Mouse (Mus musculus): ENCODE data around the gene Bola3. TPM values are rescaled to one million over a fixed set of nuclear protein-coding genes. Genes with fewer than 3 reads are reported as not detected.
A peak's percentile ranks its signal among the peaks of the same experiment; 100 is the strongest.

Gene Bola3
- polyA plus RNA-seq, 1 experiment from 2014 or later = 155 TPM

DNA sequence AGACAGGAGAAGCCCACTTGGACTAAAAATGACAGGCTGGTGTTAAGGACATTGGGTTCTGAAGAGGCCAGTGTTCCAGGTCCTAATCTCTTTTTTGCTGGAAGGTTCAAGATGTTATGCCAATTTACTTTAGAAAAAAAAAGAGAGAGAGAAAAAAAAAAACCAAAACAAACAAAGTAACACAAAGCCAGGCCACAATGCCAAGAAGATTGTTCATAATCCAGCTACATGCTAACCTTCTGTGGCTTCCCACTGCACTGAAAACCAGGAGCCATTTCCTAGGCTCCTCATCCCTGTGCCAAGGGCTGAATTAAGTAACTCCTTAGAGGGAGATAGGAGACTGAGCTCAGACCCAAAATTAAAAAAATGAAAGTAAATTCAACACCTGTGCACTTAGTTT lies 33.7 kb upstream of the Bola3 start:
- Histone ChIP-seq H3K4me2 (ENCODE audit: low read length) (no peak overlapping the region), H3K27me3 (replicated peaks; ENCODE audit: control insufficient read depth, insufficient read depth, low read length) (no peaks in the 10 kb centered on the region), H3K9ac (ENCODE audit: low read length) (no peak overlapping the region), H3K4me3 (ENCODE audit: low read depth, low read length) (no peak overlapping the region), H3K36me3 (ENCODE audit: control insufficient read depth, insufficient read depth, low read length) (peaks cover 22% of the 10 kb centered on the region), H3K9me3 (ENCODE audit: control insufficient read depth, low read length) (no peaks in the 10 kb centered on the region), H3K4me1 (replicated peaks; ENCODE audit: control insufficient read depth, insufficient read depth, low read length) (peaks cover 15% of the 10 kb centered on the region; the same call in 1 of the 2 replicates), H3K27ac (ENCODE audit: low read depth) (no peak overlapping the region)
- DNase-seq (ENCODE audit: low spot score) (no peak), ATAC-seq (replicated peaks; ENCODE audit: low FRiP score, low TSS enrichment, low read depth) (no peak)

DNA sequence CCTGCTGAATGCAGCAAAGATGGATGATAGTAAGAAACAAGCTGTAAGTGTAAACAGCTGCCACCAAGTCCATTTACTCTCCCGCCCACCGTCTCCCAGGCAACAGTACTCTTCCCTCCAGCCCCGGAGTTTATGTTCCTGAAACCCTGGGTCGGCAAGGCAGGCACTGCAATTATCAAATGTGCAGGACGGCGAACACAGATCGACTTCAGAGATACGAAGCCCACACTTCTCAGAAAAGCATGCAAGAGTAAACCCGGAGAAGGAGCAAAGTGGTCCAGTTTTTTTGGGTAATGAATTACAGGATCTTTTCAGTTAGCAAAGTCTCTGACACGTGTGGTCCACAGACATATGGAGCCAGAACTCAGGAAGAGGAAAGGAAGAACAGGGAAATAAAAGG lies 32.9 kb upstream of the Bola3 start:
- Histone ChIP-seq H3K9ac (ENCODE audit: low read length) (peak overlapping the region; percentile 10), H3K36me3 (ENCODE audit: control insufficient read depth, insufficient read depth, low read length) (peaks cover 15% of the 10 kb centered on the region), H3K27me3 (replicated peaks; ENCODE audit: control insufficient read depth, insufficient read depth, low read length) (no peaks in the 10 kb centered on the region), H3K4me3 (ENCODE audit: low read depth, low read length) (peak overlapping the region; percentile 78), H3K4me1 (replicated peaks; ENCODE audit: control insufficient read depth, insufficient read depth, low read length) (peaks cover 15% of the 10 kb centered on the region; the same call in 1 of the 2 replicates), H3K27ac (ENCODE audit: low read depth) (no peak overlapping the region), H3K9me3 (ENCODE audit: control insufficient read depth, low read length) (no peaks in the 10 kb centered on the region), H3K4me2 (ENCODE audit: low read length) (peak overlapping the region; percentile 68)
- DNase-seq (ENCODE audit: low spot score) (no peak), ATAC-seq (replicated peaks; ENCODE audit: low FRiP score, low TSS enrichment, low read depth) (no peak)
- whole genome bisulfite sequencing = 3% methylated on average over 10 of the region's 10 CpGs

DNA sequence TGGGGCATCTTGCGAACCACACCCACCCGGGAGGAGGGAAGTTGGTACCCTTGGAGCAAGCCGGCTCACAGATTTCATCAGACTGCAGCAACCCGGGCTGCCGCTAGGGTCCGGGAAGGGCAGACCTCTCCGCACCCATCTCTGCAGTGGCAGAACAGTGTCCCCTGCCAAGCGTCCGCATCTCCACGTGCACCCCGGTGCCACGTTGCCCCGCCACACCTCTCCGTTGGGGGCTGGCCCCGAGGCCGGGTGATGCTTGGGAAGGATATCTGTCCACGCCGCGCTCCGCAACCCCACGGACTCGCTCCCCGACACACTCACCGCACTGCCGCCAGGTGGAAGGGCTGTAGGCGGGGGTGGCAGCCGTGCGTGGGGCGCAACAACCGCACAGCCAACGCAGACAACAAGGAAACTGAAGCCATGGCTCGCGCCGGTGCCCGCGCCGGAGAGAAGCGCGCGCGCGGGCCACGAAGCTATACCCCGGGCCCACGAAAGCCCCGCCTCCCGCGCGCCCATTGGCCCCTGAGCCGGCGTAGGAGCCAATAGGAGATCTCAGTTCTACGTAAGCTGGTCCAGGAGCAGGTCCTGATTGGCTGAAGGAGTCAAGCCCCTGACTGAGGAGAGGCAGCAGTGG lies 31.7 kb upstream of the Bola3 start:
- H3K9ac ChIP-seq (ENCODE audit: low read length) = peak overlapping the region; percentile 67
- peaks cover 6% of the 10 kb centered on the region; the same call in 1 of the 2 replicates for H3K36me3 ChIP-seq (ENCODE audit: control insufficient read depth, insufficient read depth, low read length)
- H3K4me2 ChIP-seq (ENCODE audit: low read length) = peak overlapping the region; percentile 68
- no peak overlapping the region for H3K27ac ChIP-seq (ENCODE audit: low read depth)
- DNase-seq (ENCODE audit: low spot score) (peak; percentile 90), ATAC-seq (replicated peaks; ENCODE audit: low FRiP score, low TSS enrichment, low read depth) (peak; percentile 99)
- H3K9me3 ChIP-seq (ENCODE audit: control insufficient read depth, low read length) = no peaks in the 10 kb centered on the region
- peaks cover 15% of the 10 kb centered on the region; the same call in 1 of the 2 replicates for H3K4me1 ChIP-seq (replicated peaks; ENCODE audit: control insufficient read depth, insufficient read depth, low read length)
- peak overlapping the region; percentile 78 for H3K4me3 ChIP-seq (ENCODE audit: low read depth, low read length)
- WGBS = under 1% methylated on average over 52 of the region's 52 CpGs
- H3K27me3 ChIP-seq (replicated peaks; ENCODE audit: control insufficient read depth, insufficient read depth, low read length) = no peaks in the 10 kb centered on the region

DNA sequence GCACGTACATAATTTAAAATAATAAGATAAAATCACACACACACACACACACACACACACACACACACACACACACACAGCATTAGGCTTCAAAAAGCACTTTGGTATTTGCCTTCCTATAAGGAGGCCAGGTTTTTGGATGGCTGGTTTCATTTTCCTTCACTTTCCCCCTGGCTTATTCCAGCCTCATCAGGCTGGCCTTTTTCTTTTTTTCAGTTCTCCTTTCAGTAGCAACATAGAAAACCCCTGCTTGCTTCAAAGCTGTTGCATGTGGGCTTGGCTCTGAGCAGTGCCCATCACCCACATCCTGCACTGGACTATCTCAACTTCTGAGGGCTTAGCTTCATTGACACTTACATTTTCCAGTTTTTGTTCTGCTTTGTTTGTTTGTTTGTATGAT lies 27.0 kb upstream of the Bola3 start:
- WGBS = 63% methylated on average over 1 of the region's 1 CpGs
- no peak for ATAC-seq (replicated peaks; ENCODE audit: low FRiP score, low TSS enrichment, low read depth)
- peaks cover 8% of the 10 kb centered on the region for H3K4me1 ChIP-seq (replicated peaks; ENCODE audit: control insufficient read depth, insufficient read depth, low read length)
- no peak overlapping the region for H3K4me3 ChIP-seq (ENCODE audit: low read depth, low read length)
- no peaks in the 10 kb centered on the region for H3K9me3 ChIP-seq (ENCODE audit: control insufficient read depth, low read length)
- no peaks in the 10 kb centered on the region for H3K27me3 ChIP-seq (replicated peaks; ENCODE audit: control insufficient read depth, insufficient read depth, low read length)
- no peaks in the 10 kb centered on the region for H3K36me3 ChIP-seq (ENCODE audit: control insufficient read depth, insufficient read depth, low read length)
- DNase-seq (ENCODE audit: low spot score) = no peak
- H3K9ac ChIP-seq (ENCODE audit: low read length) = no peak overlapping the region
- H3K27ac ChIP-seq (ENCODE audit: low read depth) = no peak overlapping the region
- no peak overlapping the region for H3K4me2 ChIP-seq (ENCODE audit: low read length)

DNA sequence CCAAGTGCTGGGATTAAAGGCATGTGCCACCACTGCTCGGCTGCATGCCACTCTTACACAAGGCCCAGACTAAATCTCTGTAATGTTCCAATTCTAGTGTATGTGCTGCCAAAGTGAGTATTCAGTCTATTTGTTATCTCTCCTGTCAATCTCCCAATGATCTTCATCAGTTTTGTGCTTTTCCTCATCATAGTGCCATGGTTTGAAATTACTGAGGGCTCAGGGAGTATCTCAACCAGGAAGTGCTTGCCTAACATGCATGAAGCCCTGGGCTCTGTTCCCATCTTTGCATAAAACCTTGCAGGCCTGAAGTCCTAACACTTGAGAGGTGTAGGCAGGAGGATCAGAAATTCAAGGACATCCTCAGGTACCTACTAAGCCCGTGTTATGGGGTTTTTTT lies 26.2 kb upstream of the Bola3 start:
- Histone ChIP-seq H3K4me3 (ENCODE audit: low read depth, low read length) (no peak overlapping the region), H3K27me3 (replicated peaks; ENCODE audit: control insufficient read depth, insufficient read depth, low read length) (no peaks in the 10 kb centered on the region), H3K36me3 (ENCODE audit: control insufficient read depth, insufficient read depth, low read length) (no peaks in the 10 kb centered on the region), H3K4me2 (ENCODE audit: low read length) (no peak overlapping the region), H3K9ac (ENCODE audit: low read length) (no peak overlapping the region), H3K9me3 (ENCODE audit: control insufficient read depth, low read length) (no peaks in the 10 kb centered on the region), H3K4me1 (replicated peaks; ENCODE audit: control insufficient read depth, insufficient read depth, low read length) (peaks cover 12% of the 10 kb centered on the region), H3K27ac (ENCODE audit: low read depth) (no peak overlapping the region)
- DNase-seq (ENCODE audit: low spot score) (no peak), ATAC-seq (replicated peaks; ENCODE audit: low FRiP score, low TSS enrichment, low read depth) (no peak)
- WGBS = 65% methylated on average over 2 of the region's 2 CpGs

DNA sequence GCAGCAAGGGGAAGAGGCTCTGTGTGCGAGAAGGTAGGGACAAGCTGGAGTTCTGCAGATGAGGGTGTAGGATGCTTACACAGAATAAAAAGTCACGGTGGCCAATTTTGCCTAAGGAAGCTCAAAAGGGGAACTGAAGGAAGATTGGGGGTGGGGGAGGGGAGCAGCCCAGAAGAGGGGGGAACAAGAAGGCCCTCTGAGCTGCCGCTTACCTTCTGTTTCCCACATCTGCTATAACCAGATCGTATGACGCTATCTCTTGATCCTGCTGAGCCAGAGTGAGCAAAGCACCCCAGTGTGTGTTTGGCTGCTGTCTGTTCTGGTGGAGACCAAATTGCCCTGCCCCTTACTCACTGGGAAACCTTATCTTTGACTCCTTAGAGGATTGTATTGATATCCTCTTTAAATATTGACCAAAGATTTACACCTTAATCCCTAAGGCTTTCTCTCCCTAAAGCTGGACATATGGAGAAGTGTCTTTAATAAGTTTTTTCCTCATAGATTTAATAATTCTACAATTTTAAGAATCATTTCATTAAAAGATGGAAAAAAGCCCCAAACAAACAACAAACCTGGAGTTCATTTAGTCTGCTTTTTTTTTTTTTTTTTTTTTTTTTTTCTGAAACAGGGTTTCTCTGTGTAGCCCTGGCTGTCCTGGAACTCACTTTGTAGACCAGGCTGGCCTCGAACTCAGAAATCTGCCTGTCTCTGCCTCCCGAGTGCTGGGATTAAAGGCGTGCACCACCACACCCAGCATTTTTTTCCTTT lies 25.1 kb upstream of the Bola3 start:
- Histone ChIP-seq H3K4me2 (ENCODE audit: low read length) (no peak overlapping the region), H3K4me1 (replicated peaks; ENCODE audit: control insufficient read depth, insufficient read depth, low read length) (peaks cover 12% of the 10 kb centered on the region), H3K36me3 (ENCODE audit: control insufficient read depth, insufficient read depth, low read length) (peaks cover 2% of the 10 kb centered on the region), H3K27ac (ENCODE audit: low read depth) (no peak overlapping the region), H3K27me3 (replicated peaks; ENCODE audit: control insufficient read depth, insufficient read depth, low read length) (no peaks in the 10 kb centered on the region), H3K9ac (ENCODE audit: low read length) (no peak overlapping the region), H3K9me3 (ENCODE audit: control insufficient read depth, low read length) (no peaks in the 10 kb centered on the region), H3K4me3 (ENCODE audit: low read depth, low read length) (no peak overlapping the region)
- DNase-seq (ENCODE audit: low spot score) (no peak), ATAC-seq (replicated peaks; ENCODE audit: low FRiP score, low TSS enrichment, low read depth) (no peak)
- 61% methylated on average over 8 of the region's 8 CpGs for WGBS

DNA sequence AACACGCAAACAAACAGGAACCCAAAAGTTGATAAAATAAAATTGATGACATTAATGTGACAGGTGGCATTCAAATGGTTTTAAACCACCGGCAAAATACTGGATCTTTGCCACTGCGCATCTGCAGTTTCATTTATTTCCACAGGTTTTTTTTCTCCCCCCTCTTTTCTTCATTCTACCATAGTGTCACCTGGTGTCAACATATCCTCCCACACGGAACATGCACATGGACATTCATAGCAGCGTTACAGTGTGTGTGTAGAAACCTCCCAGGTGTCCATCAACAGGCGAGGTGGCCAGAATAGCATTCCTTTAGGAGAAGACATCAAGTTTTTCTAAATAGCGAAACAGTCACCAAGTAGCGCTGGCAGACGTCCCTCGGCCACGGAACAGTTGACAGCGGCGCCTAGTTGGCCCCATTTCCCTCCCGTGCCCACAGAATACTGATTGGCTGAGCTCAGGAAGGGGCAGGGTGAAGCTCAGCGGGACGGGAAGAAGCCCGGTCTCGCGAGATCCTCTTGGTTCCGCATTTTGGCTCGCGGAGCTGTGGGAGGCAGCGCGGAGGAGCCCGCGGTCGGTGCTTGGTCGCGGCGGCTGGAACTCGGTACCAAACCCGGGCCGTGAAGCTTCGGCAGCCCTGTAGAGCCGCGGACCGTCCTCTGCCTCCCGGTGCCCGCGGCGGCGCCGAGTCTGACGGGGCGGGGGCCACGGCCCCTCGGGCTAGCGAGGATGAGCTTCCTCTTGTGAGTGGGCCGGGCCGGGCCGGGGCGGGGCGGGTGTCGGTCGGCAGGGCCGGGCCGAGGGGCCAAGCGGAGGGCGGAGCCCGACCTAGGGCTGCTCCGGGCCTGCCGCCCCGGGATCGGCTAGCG lies 23.2 kb upstream of the Bola3 start, which contains the start of the genes Mthfd2 and Mob1a:
Mthfd2 (minus strand) TSS at position 384 of the 869 bp plus-strand sequence.
Mob1a (plus strand) TSS at position 492 of the 869 bp plus-strand sequence.
- ATAC-seq (replicated peaks; ENCODE audit: low FRiP score, low TSS enrichment, low read depth) (peak; percentile 97), DNase-seq (ENCODE audit: low spot score) (peak; percentile 96)
- H3K4me3 ChIP-seq (ENCODE audit: low read depth, low read length) = peak within 1 kb of the TSS; percentile 89
- H3K27me3 ChIP-seq (replicated peaks; ENCODE audit: control insufficient read depth, insufficient read depth, low read length) = no peaks in the 10 kb centered on the region
- H3K36me3 ChIP-seq (ENCODE audit: control insufficient read depth, insufficient read depth, low read length) = peaks cover 22% of the 10 kb centered on the region
- peak within 1 kb of the TSS; percentile 88 for H3K27ac ChIP-seq (ENCODE audit: low read depth)
- 1% methylated on average over 65 of the region's 65 CpGs for WGBS
- H3K9me3 ChIP-seq (ENCODE audit: control insufficient read depth, low read length) = no peaks in the 10 kb centered on the region
- H3K9ac ChIP-seq (ENCODE audit: low read length) = peak within 1 kb of the TSS; percentile 87
- peaks cover 12% of the 10 kb centered on the region for H3K4me1 ChIP-seq (replicated peaks; ENCODE audit: control insufficient read depth, insufficient read depth, low read length)
- H3K4me2 ChIP-seq (ENCODE audit: low read length) = peak within 1 kb of the TSS; percentile 64

DNA sequence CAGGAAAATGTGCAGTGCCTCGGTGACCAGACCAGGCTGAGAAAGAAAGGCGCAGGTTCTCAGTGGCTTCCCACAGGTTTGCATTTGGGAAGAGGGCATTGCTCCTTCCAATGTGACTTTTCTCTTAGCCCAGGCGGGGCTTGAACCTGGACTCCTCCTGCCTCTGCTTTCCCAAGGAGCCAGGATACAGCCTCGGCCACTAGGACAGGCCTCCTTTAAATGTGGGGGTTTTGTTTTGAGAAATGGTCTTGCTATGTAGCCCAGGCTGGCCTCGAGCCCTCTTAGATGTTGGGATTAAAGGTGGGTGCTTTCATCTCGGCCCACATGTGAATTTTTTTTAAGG lies 22.6 kb upstream of the Bola3 start:
- peak overlapping the region; percentile 64 for H3K4me2 ChIP-seq (ENCODE audit: low read length)
- H3K27ac ChIP-seq (ENCODE audit: low read depth) = peak overlapping the region; percentile 88
- ATAC-seq (replicated peaks; ENCODE audit: low FRiP score, low TSS enrichment, low read depth) (peak; percentile 25), DNase-seq (ENCODE audit: low spot score) (no peak)
- H3K36me3 ChIP-seq (ENCODE audit: control insufficient read depth, insufficient read depth, low read length) = peaks cover 28% of the 10 kb centered on the region
- no peaks in the 10 kb centered on the region for H3K27me3 ChIP-seq (replicated peaks; ENCODE audit: control insufficient read depth, insufficient read depth, low read length)
- H3K9ac ChIP-seq (ENCODE audit: low read length) = peak overlapping the region; percentile 87
- H3K9me3 ChIP-seq (ENCODE audit: control insufficient read depth, low read length) = no peaks in the 10 kb centered on the region
- H3K4me3 ChIP-seq (ENCODE audit: low read depth, low read length) = peak overlapping the region; percentile 89
- 4% methylated on average over 6 of the region's 6 CpGs for WGBS
- peaks cover 12% of the 10 kb centered on the region for H3K4me1 ChIP-seq (replicated peaks; ENCODE audit: control insufficient read depth, insufficient read depth, low read length)

All from intestine, embryonic 14.5 days (tissue).